Mouse (Mus musculus) bone marrow, adult 2 months (tissue): Measurements from ENCODE around the gene Il6ra.

ENCODE experiments used
- CTCF ChIP-seq: fragments of 200-500 bp; IDR thresholded peaks from 2 replicates; pipeline ENCODE4 v1.5.1; 2011; ENCODE audit warnings: low read length, control low read depth; ENCODE audit not compliant: control insufficient read depth, insufficient read depth
- POLR2A ChIP-seq: fragments of 200-500 bp; IDR thresholded peaks from 2 replicates; pipeline ENCODE4 v1.6.1; 2011; ENCODE audit warnings: low read depth, mild to moderate bottlenecking, control low read depth, low read length, borderline replicate concordance; ENCODE audit not compliant: control insufficient read depth

DNA sequence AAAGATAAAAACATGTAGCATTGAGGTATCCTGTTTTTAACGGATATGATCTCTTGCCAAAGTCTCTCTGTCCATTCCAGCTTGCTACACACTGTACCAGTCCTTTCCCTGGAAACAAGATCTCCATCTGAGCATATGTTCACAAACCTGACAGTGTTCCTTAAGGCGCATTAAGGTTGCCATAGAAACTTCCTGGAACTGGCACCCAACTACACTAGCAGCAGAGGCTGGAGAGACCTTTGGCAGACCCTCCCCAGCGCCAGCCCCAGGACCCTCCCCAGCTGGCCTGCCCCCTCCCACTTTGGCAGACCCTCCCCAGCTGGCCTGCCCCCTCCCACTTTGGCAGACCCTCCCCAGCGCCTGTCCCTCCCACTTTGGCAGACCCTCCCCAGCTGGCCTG, 45.3 kb downstream of the Il6ra start:
- TF ChIP-seq CTCF, result no peak
- no peak for TF ChIP-seq POLR2A
